Mouse (Mus musculus) cortical plate, adult 2 months (tissue): ENCODE data around the gene Gpatch2.

ENCODE experiments used
- CTCF ChIP-seq: fragments of 200-500 bp; IDR thresholded peaks from 2 replicates; pipeline ENCODE4 v1.5.1; 2011; ENCODE audit warnings: mild to moderate bottlenecking, control low read depth, low read length; ENCODE audit not compliant: insufficient read depth; ENCODE audit errors: extremely low read depth
- POLR2A ChIP-seq: fragments of 200-500 bp; IDR thresholded peaks from 2 replicates; pipeline ENCODE4 v1.6.1; 2011; ENCODE audit warnings: mild to moderate bottlenecking, low read length, control low read depth; ENCODE audit not compliant: insufficient read depth; ENCODE audit errors: extremely low read depth

- TF ChIP-seq POLR2A (no peak), CTCF (no peak)
Observed at GRCm38 (mm10) chr1:187286924-187287323, 71.6 kb downstream of the Gpatch2 start.
